ENCODE assay signal across 7 mouse cellular contexts in the genomic region with DNA sequence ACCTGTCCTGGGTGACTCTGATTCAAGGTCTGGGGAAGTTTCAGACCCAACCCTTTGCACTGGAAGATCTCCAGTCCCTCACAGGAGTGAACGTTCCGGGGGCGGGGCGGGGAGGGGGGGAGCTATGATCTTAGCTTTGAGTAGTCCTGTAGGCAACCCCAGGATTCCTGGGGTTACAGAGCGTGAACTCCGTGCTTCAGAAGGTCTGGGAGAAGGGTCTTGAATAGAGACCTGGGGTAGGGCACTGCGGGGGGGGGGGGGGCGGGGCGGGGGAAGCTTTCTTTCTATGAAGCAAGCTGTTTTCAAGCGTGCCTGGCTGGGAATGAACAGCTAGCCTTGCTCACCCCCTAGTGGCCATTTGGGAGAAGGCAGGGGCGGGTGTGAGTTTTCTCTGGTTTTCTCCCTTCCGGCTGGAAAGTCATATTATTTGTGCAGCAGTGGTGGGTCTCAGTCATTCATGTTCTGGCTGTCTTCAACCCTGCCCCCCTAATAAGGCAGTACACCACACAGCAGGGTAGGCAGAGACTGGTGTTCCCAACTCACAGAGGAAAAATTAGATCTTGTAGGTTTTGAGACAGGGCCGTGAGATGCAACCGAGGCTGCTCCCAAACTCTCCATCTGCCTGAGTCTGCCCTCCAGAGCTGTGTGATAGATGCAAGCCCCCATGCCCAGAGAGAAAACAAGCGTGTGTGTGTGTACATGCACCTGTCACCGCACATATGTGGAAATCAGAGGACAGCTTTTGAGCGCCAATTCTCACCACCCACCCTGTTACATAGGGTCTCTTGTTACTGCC. TPM values are rescaled to one million over a fixed set of nuclear protein-coding genes. Genes with fewer than 3 reads are reported as not detected.
DNase-seq lines count a peak whose midpoint lies in the region; ATAC-seq lines count a peak whose summit lies in the region.

No protein-coding gene starts in this region.

- H3K9me3 ChIP-seq in midbrain, embryonic 10.5 days (replicated peaks) = no peaks in the 10 kb centered on the region

- H3K4me3 ChIP-seq in midbrain, embryonic 10.5 days = peak overlapping the region; percentile 46

- no peaks in the 10 kb centered on the region; the same call in 1 of the 2 replicates for H3K27me3 ChIP-seq in midbrain, embryonic 10.5 days (ENCODE audit: low read depth, poor library complexity, severe bottlenecking)

- peak; percentile 80 for DNase-seq in adrenal gland, adult 2 months
- peak; percentile 89 for DNase-seq in embryo, embryonic 11 days
- peak; percentile 31 for DNase-seq in kidney, adult 11 months
- DNase-seq in left cerebral cortex, postnatal 36 days (ENCODE audit: low spot score in 2 of 2) = peak; percentile 74 to 78
- DNase-seq in midbrain, embryonic 10.5 days (ENCODE audit: low spot score) = peak; percentile 89
- peak; percentile 95 for DNase-seq in right cerebral cortex, postnatal 4 days

- ATAC-seq in granulocyte monocyte progenitor cell, adult 5-6 weeks (replicated peaks; ENCODE audit: poor library complexity, severe bottlenecking) = peak; percentile 80

- peak overlapping the region; percentile 72 for H3K27ac ChIP-seq in midbrain, embryonic 10.5 days (replicated peaks)

- intact Hi-C loops in left cerebral cortex, postnatal 36 days (cut with DNase I) = loop anchor here (2.0 to 5.0 kb wide), 4 partner anchors 66 to 424 kb away; no protein-coding TSS in a partner anchor

- WGBS in midbrain, embryonic 10.5 days = 20% methylated on average over 15 of the region's 17 CpGs

- H3K36me3 ChIP-seq in midbrain, embryonic 10.5 days = no peaks in the 10 kb centered on the region

- H3K4me1 ChIP-seq in midbrain, embryonic 10.5 days = peaks cover 8% of the 10 kb centered on the region

RNA-seq across cellular contexts. Expression of a gene that starts 12.0 kb away (rescaled TPM):
- 10 to 100 TPM in 1 of 2 experiments, 1 to 10 TPM in 1; 8.2 to 21.9 TPM for total RNA-seq in adrenal gland, adult 2 months (2021)
- polyA plus RNA-seq in adrenal gland, adult 2 months (2012; rRNA removed) = 14.3 and 14.4 TPM in 2 replicates
- not detected in 2 replicates for total RNA-seq in granulocyte monocyte progenitor cell, adult 5-6 weeks (2014; fragmentation: Nextera tagmentation)
- total RNA-seq in granulocyte monocyte progenitor cell, adult 5-6 weeks (2017) = not detected in 2 replicates
- 10 to 100 TPM; 10.5 to 11.8 TPM for total RNA-seq in left cerebral cortex, postnatal 36 days (2021)
- polyA plus RNA-seq in midbrain, embryonic 10.5 days (2016; fragmentation: Nextera tagmentation; extraction: Ambion mirVana) = not detected in 2 replicates

RNA-seq across cellular contexts. Expression of a gene that starts 54.6 kb away (rescaled TPM):
- not detected for total RNA-seq in adrenal gland, adult 2 months (2021)
- 0.08 and 0.32 TPM in 2 replicates for polyA plus RNA-seq in adrenal gland, adult 2 months (2012; rRNA removed)
- total RNA-seq in granulocyte monocyte progenitor cell, adult 5-6 weeks (2014; fragmentation: Nextera tagmentation) = not detected in 2 replicates
- total RNA-seq in granulocyte monocyte progenitor cell, adult 5-6 weeks (2017) = not detected in 2 replicates
- total RNA-seq in left cerebral cortex, postnatal 36 days (2021) = not detected
- 0.24 and 0.27 TPM in 2 replicates for polyA plus RNA-seq in midbrain, embryonic 10.5 days (2016; fragmentation: Nextera tagmentation; extraction: Ambion mirVana)

Comparison
In these comparisons a context has a peak if more than half of its experiments do, and no peak if none do; other contexts are left out.
1. Peak in every context shown above with its lines: DNase-seq, ATAC-seq, H3K4me3 ChIP-seq and H3K27ac ChIP-seq.
2. DNase-seq: peak in every context shown above with its lines; median percentile 95 in right cerebral cortex, postnatal 4 days; 89 in embryo, embryonic 11 days; 89 in midbrain, embryonic 10.5 days; 80 in adrenal gland, adult 2 months; 76 in left cerebral cortex, postnatal 36 days; 31 in kidney, adult 11 months.
3. RNA of a gene that starts 12.0 kb away (total RNA-seq): 8.2 to 21.9 TPM in adrenal gland, adult 2 months and 10.5 to 11.8 TPM in left cerebral cortex, postnatal 36 days; not detected in granulocyte monocyte progenitor cell, adult 5-6 weeks; every median in the first group is over 4 times any median in the second.